Mouse (Mus musculus): ENCODE data around the gene Ankrd13b.
A peak's percentile ranks its signal among the peaks of the same experiment; 100 is the strongest.
"Not testable (repeated sequence)": the region's sequence is repeated elsewhere in the genome, so short reads cannot be mapped to it uniquely, and the experiment has no call there.

The Ankrd13b gene

GRCm38 (mm10) chr11:77489591-77490235, at the start of gene Ankrd13b:
TSS of gene Ankrd13b (minus strand) at chr11:77489678.
- peak in 1 of 2 experiments; percentile 67 for DNase-seq

- DNase-seq = no peak
These were observed 42.8 kb upstream of the Ankrd13b start for GRCm38 (mm10) chr11:77532202-77532846.

GRCm38 (mm10) chr11:77530862-77531261, 41.4 kb upstream of the Ankrd13b start:
- DNase-seq = no peak

- no peak for DNase-seq
These were observed 40.2 kb upstream of the Ankrd13b start for GRCm38 (mm10) chr11:77529644-77530043.

GRCm38 (mm10) chr11:77528420-77528819, 38.9 kb upstream of the Ankrd13b start:
- DNase-seq = not testable (repeated sequence)

GRCm38 (mm10) chr11:77525804-77526486, 36.5 kb upstream of the Ankrd13b start:
- no peak for DNase-seq

GRCm38 (mm10) chr11:77520601-77521529, 31.4 kb upstream of the Ankrd13b start:
- no peak for DNase-seq

GRCm38 (mm10) chr11:77519043-77519442, 29.6 kb upstream of the Ankrd13b start, which contains the start of gene Gm10392:
TSS of gene Gm10392 (minus strand) at chr11:77519198.
- no peak for DNase-seq

GRCm38 (mm10) chr11:77518051-77518798, 28.7 kb upstream of the Ankrd13b start:
- DNase-seq = no peak

- DNase-seq = no peak
These were observed 27.3 kb upstream of the Ankrd13b start for GRCm38 (mm10) chr11:77516553-77517425.

GRCm38 (mm10) chr11:77515637-77516552, 26.4 kb upstream of the Ankrd13b start, which contains the start of gene Trp53i13:
TSS of gene Trp53i13 (minus strand) at chr11:77515980.
- no peak for DNase-seq

GRCm38 (mm10) chr11:77514832-77515636, 25.6 kb upstream of the Ankrd13b start, which contains the start of gene Abhd15:
TSS of gene Abhd15 (plus strand) at chr11:77515121.
- DNase-seq = peak; percentile 76 to 79

- no peak for DNase-seq
These were observed 24.9 kb upstream of the Ankrd13b start for GRCm38 (mm10) chr11:77514281-77514831.

- no peak for DNase-seq
These were observed 24.3 kb upstream of the Ankrd13b start for GRCm38 (mm10) chr11:77513811-77514170.

GRCm38 (mm10) chr11:77512891-77513810, 23.7 kb upstream of the Ankrd13b start:
- peak; percentile 83 to 84 for DNase-seq

GRCm38 (mm10) chr11:77511336-77511735, 21.9 kb upstream of the Ankrd13b start:
- DNase-seq = no peak

All from kidney, adult 8-10 months (tissue).